Mouse (Mus musculus): ENCODE data around the gene Nos3.

DNA sequence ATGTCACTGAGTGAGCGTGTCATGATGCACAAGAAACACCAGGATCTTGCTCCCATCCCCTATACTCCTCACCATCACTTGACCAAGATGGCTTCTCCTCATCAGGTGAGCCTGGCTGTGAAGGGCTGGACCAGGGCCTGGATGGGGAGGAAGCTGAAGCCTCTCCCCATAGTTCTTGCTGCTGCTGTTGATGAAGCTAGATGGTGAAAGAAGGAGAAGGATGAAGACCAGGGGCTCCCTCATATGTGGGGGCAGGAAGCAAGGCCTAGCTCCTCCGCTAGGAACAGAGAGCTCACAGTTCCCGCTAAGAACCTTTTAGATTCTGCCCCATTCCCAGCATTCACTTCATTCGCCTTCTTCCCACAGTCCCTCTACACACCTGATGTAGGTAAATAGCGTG, 20.8 kb downstream of the Nos3 start:
- TF ChIP-seq JUND (conservative IDR thresholded peaks at IDR 0.05; ENCODE audit: low read depth, low read length) (no peak), POLR2AphosphoS2 (IDR thresholded peaks at IDR 0.05; ENCODE audit: low read depth, low read length) (no peak), CTCF (conservative IDR thresholded peaks at IDR 0.05 in 1 of 2, IDR thresholded peaks at IDR 0.05 in 1 of 2; ENCODE audit: low read depth in 2 of 2, low read length in 2 of 2) (no peak), ZMIZ1 (IDR thresholded peaks at IDR 0.05; ENCODE audit: low read depth, low read length) (no peak), MEF2A (IDR thresholded peaks at IDR 0.05; ENCODE audit: borderline replicate concordance, low read depth, low read length) (no peak), ZC3H11A (IDR thresholded peaks at IDR 0.05; ENCODE audit: low read depth, low read length) (no peak), USF2 (conservative IDR thresholded peaks at IDR 0.05; ENCODE audit: low read depth, low read length) (no peak), USF1 (IDR thresholded peaks at IDR 0.05; ENCODE audit: low read depth, low read length) (no peak), GABPA (IDR thresholded peaks at IDR 0.05; ENCODE audit: insufficient replicate concordance, low read depth, low read length) (no peak)

All from CH12.LX (cell line).